Mouse (Mus musculus) bone marrow, adult 2 months (tissue): ENCODE results near the gene Smco4.

ENCODE experiments used
- CTCF ChIP-seq: fragments of 200-500 bp; IDR thresholded peaks from 2 replicates; pipeline ENCODE4 v1.5.1; 2011; ENCODE audit warnings: low read length, control low read depth; ENCODE audit not compliant: control insufficient read depth, insufficient read depth
- POLR2A ChIP-seq: fragments of 200-500 bp; IDR thresholded peaks from 2 replicates; pipeline ENCODE4 v1.6.1; 2011; ENCODE audit warnings: low read depth, mild to moderate bottlenecking, control low read depth, low read length, borderline replicate concordance; ENCODE audit not compliant: control insufficient read depth

GRCm38 (mm10) chr9:15477556-15477955 lies 15.7 kb upstream of the Smco4 start:
- TF ChIP-seq POLR2A (no peak), CTCF (no peak)
